Mouse (Mus musculus) G1E (cell line): ENCODE measurements around the gene Prpf40b. TPM values are rescaled to one million over a fixed set of nuclear protein-coding genes. Genes with fewer than 3 reads are reported as not detected.
"Not testable (repeated sequence)": the region's sequence is repeated elsewhere in the genome, so short reads cannot be mapped to it uniquely, and the experiment has no call there.

ENCODE experiments used
- ATAC-seq: 2 replicates; pipeline ENCODE4 v1.8.0; 2016; ENCODE audit warnings: mild to moderate bottlenecking; ENCODE audit not compliant: insufficient number of reproducible peaks, poor library complexity, low FRiP score, severe bottlenecking; ENCODE audit errors: extremely low read depth
- DNase-seq: peaks from one replicate; pipeline ENCODE4 v3.0.0; 2012; ENCODE audit warnings: low spot score
- H3K27me3 ChIP-seq: 2 replicates; pipeline ENCODE4 v1.6.1; 2012; ENCODE audit warnings: mild to moderate bottlenecking, low read length, inconsistent platforms; ENCODE audit not compliant: insufficient read depth
- H3K36me3 ChIP-seq: replicated peaks from 2 replicates; pipeline ENCODE3; 2012; ENCODE audit warnings: mild to moderate bottlenecking, inconsistent platforms
- H3K4me1 ChIP-seq: 2 replicates; pipeline ENCODE4 v1.6.1; 2012; ENCODE audit warnings: low read depth, low read length, inconsistent platforms, mixed read lengths; ENCODE audit not compliant: insufficient read depth
- H3K4me3 ChIP-seq: 2 replicates; pipeline ENCODE4 v1.5.1; 2012; ENCODE audit warnings: low read depth, mild to moderate bottlenecking, inconsistent platforms, low read length, moderate library complexity, mixed read lengths
- H3K9me3 ChIP-seq: replicated peaks from 2 replicates; pipeline ENCODE4 v1.6.1; 2012; ENCODE audit warnings: inconsistent platforms
- CTCF ChIP-seq: IDR thresholded peaks from 2 replicates; pipeline ENCODE4 v1.5.1; 2012; ENCODE audit warnings: low read depth, low read length, inconsistent platforms, mixed read lengths
- GATA1 ChIP-seq: IDR thresholded peaks from 2 replicates; pipeline ENCODE4 v1.6.1; 2012; ENCODE audit warnings: borderline replicate concordance, low read length, inconsistent platforms, mixed read lengths
- GATA2 ChIP-seq: IDR thresholded peaks from 2 replicates; pipeline ENCODE4 v1.6.1; 2012; ENCODE audit warnings: low read depth, low read length, inconsistent platforms, borderline replicate concordance
- POLR2AphosphoS5 ChIP-seq: IDR thresholded peaks from 2 replicates; pipeline ENCODE4 v1.6.1; 2012; ENCODE audit warnings: low read depth, low read length, inconsistent platforms; ENCODE audit not compliant: insufficient replicate concordance
- TAL1 ChIP-seq: conservative IDR thresholded peaks from 2 replicates; pipeline ENCODE4 v1.6.1; 2012; ENCODE audit warnings: low read depth, low read length, inconsistent platforms, mixed read lengths
- polyA plus RNA-seq: library from polyadenylated mRNA; stranded (reverse); fragments of >175 nt; gene quantifications from 2 replicates; pipeline ENCODE4 v1.2.3, GENCODE M21; 2012
- total RNA-seq, 2 experiments: library from RNA; stranded (forward) in 1 of 2; stranded (reverse) in 1 of 2; fragments of 200-1000 nt in 1 of 2; fragments of >200 nt in 1 of 2; fragmentation: Nextera tagmentation in 1 of 2; gene quantifications; 2 replicates each; pipeline ENCODE4 v1.2.3; 2014 to 2017

The Prpf40b gene
- total RNA-seq (2014; fragmentation: Nextera tagmentation) (39.1 and 39.5 TPM in 2 replicates), total RNA-seq (2017) (10.1 and 13.1 TPM in 2 replicates), polyA plus RNA-seq (47.2 and 53.8 TPM in 2 replicates)

- H3K4me3 ChIP-seq = peak within 1 kb of the TSS; percentile 74
- H3K9me3 ChIP-seq = no peaks in the 10 kb centered on the region
- peaks cover 12% of the 10 kb centered on the region; the same call in 1 of the 2 replicates for H3K27me3 ChIP-seq
- DNase-seq = peak; percentile 99
- peaks cover 6% of the 10 kb centered on the region for H3K36me3 ChIP-seq
- ATAC-seq = peak; percentile 74
- no peak for TF ChIP-seq GATA2
- no peak for TF ChIP-seq CTCF
- no peak for TF ChIP-seq TAL1
- no peak for TF ChIP-seq GATA1
- no peak for TF ChIP-seq POLR2AphosphoS5
- peaks cover 29% of the 10 kb centered on the region for H3K4me1 ChIP-seq
Observed at GRCm38 (mm10) chr15:99294813-99295374, at the start of gene Prpf40b. TSS of gene Prpf40b (plus strand) at chr15:99295087.

GRCm38 (mm10) chr15:99246736-99247135 lies 48.2 kb upstream of the Prpf40b start:
- Histone ChIP-seq H3K36me3 (peaks cover 86% of the 10 kb centered on the region), H3K4me1 (peaks cover 16% of the 10 kb centered on the region)
- H3K27me3 ChIP-seq, H3K9me3 ChIP-seq, DNase-seq, H3K4me3 ChIP-seq, ATAC-seq: not testable (repeated sequence)

- Histone ChIP-seq H3K36me3 (peaks cover 66% of the 10 kb centered on the region), H3K4me1 (peaks cover 32% of the 10 kb centered on the region), H3K4me3 (no peak overlapping the region), H3K27me3 (no peaks in the 10 kb centered on the region), H3K9me3 (no peaks in the 10 kb centered on the region)
- ATAC-seq = no peak
- TF ChIP-seq TAL1 (no peak), GATA1 (no peak), GATA2 (no peak), CTCF (no peak), POLR2AphosphoS5 (no peak)
- DNase-seq = no peak
Observed at GRCm38 (mm10) chr15:99248972-99249371, 45.9 kb upstream of the Prpf40b start.

- peaks cover 41% of the 10 kb centered on the region for H3K4me1 ChIP-seq
- TF ChIP-seq POLR2AphosphoS5 (no peak), CTCF (no peak), GATA1 (no peak), GATA2 (no peak), TAL1 (no peak)
- no peaks in the 10 kb centered on the region for H3K9me3 ChIP-seq
- H3K36me3 ChIP-seq = peaks cover 56% of the 10 kb centered on the region
- peak overlapping the region; percentile 23; the same call in 1 of the 2 replicates for H3K4me3 ChIP-seq
- no peak for ATAC-seq
- no peak for DNase-seq
- H3K27me3 ChIP-seq = no peaks in the 10 kb centered on the region
Observed at GRCm38 (mm10) chr15:99249938-99250337, 44.9 kb upstream of the Prpf40b start.

GRCm38 (mm10) chr15:99251111-99251510 lies 43.8 kb upstream of the Prpf40b start:
- H3K4me1 ChIP-seq = peaks cover 41% of the 10 kb centered on the region
- DNase-seq, H3K9me3 ChIP-seq, H3K27me3 ChIP-seq, ATAC-seq: not testable (repeated sequence)
- peaks cover 49% of the 10 kb centered on the region for H3K36me3 ChIP-seq
- H3K4me3 ChIP-seq = peak overlapping the region; percentile 69

- no peaks in the 10 kb centered on the region for H3K9me3 ChIP-seq
- ATAC-seq (peak; percentile 94), DNase-seq (peak; percentile 91)
- TF ChIP-seq CTCF (no peak), TAL1 (no peak), GATA1 (no peak), POLR2AphosphoS5 (no peak), GATA2 (no peak)
- H3K27me3 ChIP-seq = no peaks in the 10 kb centered on the region
- peak within 1 kb of the TSS; percentile 75 for H3K4me3 ChIP-seq
- peaks cover 41% of the 10 kb centered on the region for H3K4me1 ChIP-seq
- H3K36me3 ChIP-seq = peaks cover 42% of the 10 kb centered on the region
Observed at GRCm38 (mm10) chr15:99251626-99252380, 43.1 kb upstream of the Prpf40b start, which contains the start of gene Mcrs1. TSS of gene Mcrs1 (minus strand) at chr15:99251961.
